8 mouse cellular contexts compared by ENCODE assay signal in the genomic region with DNA sequence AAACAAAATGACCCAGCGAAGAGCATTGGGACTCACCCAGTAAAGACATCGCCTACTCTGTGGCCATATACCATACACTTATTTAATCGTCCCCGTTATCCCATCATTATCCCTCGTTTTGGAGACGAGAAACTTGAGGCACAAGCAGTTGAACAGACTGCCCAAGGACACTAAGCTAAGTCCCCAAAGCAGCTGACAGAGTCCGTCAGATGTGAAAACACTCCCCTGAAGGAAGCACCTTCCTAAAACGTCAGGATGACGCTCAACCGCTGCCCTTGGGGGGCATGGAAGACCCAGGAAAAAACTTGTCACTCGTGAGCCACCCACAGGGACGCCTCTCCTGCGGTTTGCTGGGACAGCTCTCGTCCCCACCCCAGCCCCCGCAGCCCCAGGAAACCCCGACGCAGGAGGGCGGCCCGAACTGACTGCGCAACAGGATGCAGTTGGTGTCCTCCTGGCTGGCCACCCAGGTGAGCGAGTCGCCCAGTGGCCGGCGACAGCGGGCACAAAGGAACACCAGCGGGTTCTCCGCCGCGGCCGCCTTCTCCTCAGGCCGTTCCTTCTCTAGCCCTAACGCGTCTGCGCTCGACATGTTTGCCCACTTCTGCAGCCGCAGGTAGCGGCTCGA. TPM values are rescaled to one million over a fixed set of nuclear protein-coding genes. Genes with fewer than 3 reads are reported as not detected.
DNase-seq lines count a peak whose midpoint lies in the region; ATAC-seq and TF ChIP-seq lines count a peak whose summit lies in the region.

No protein-coding gene starts in this region.

- 5% methylated on average over 38 of the region's 38 CpGs for WGBS in heart, embryonic 14.5 days
- WGBS in bone marrow, adult 2 months, result 2% methylated on average over 38 of the region's 38 CpGs
- WGBS in hindbrain, embryonic 15.5 days, result 7% methylated on average over 38 of the region's 38 CpGs
- WGBS in midbrain, embryonic 12.5 days, result 6% methylated on average over 38 of the region's 38 CpGs

- TF ChIP-seq POLR2A in bone marrow, adult 2 months (IDR thresholded peaks at IDR 0.05; ENCODE audit: borderline replicate concordance, control insufficient read depth, low read depth, low read length), result 0 out of 2 replicates have a peak, but pooled peaks have one; percentile 3

- no peak for DNase-seq in heart, adult 9 months (ENCODE audit: low spot score in 2 of 2)
- no peak for DNase-seq in frontal cortex, postnatal 10 days (ENCODE audit: low spot score in 2 of 2)
- DNase-seq in thymus, postnatal 0 days (ENCODE audit: low spot score), result no peak
- no peak for DNase-seq in frontal cortex, postnatal 36 days (ENCODE audit: low spot score in 2 of 2)

- peak overlapping the region; percentile 90 for H3K4me2 ChIP-seq in heart, embryonic 14.5 days (ENCODE audit: low read length)
- peak overlapping the region; percentile 99 for H3K4me2 ChIP-seq in hindbrain, embryonic 15.5 days
- H3K4me2 ChIP-seq in midbrain, embryonic 12.5 days (replicated peaks), result peak overlapping the region; percentile 99

- H3K9me3 ChIP-seq in heart, embryonic 14.5 days (ENCODE audit: control insufficient read depth, low read length), result no peaks in the 10 kb centered on the region
- H3K9me3 ChIP-seq in hindbrain, embryonic 15.5 days, result no peaks in the 10 kb centered on the region
- 0 out of 2 replicates have a peak, but pooled peaks cover 4% of the 10 kb centered on the region for H3K9me3 ChIP-seq in midbrain, embryonic 12.5 days

- H3K27ac ChIP-seq in heart, embryonic 14.5 days (replicated peaks in 1 of 2; ENCODE audit: control insufficient read depth in 1 of 2, insufficient read depth in 1 of 2, low read depth in 2 of 2, low read length in 2 of 2), result no peak overlapping the region
- H3K27ac ChIP-seq in bone marrow, adult 2 months (ENCODE audit: control insufficient read depth, insufficient read depth, low read depth, low read length, poor library complexity), result peak overlapping the region; percentile 62
- H3K27ac ChIP-seq in hindbrain, embryonic 15.5 days (replicated peaks), result no peak overlapping the region
- H3K27ac ChIP-seq in midbrain, embryonic 12.5 days (replicated peaks), result peak overlapping the region; percentile 52; the same call in 1 of the 2 replicates

- no peak; the same call in 1 of the 2 replicates for TF ChIP-seq CTCF in bone marrow, adult 2 months (IDR thresholded peaks at IDR 0.05; ENCODE audit: control insufficient read depth, insufficient read depth, low read length)

- H3K27me3 ChIP-seq in heart, embryonic 14.5 days (ENCODE audit: control insufficient read depth, insufficient read depth, low read length), result no peaks in the 10 kb centered on the region
- H3K27me3 ChIP-seq in hindbrain, embryonic 15.5 days, result no peaks in the 10 kb centered on the region
- no peaks in the 10 kb centered on the region for H3K27me3 ChIP-seq in midbrain, embryonic 12.5 days

- peak overlapping the region; percentile 71 to 76 for H3K4me3 ChIP-seq in heart, embryonic 14.5 days (ENCODE audit: control insufficient read depth in 1 of 2, insufficient read depth in 1 of 2, low read depth in 1 of 2, low read length in 2 of 2)
- H3K4me3 ChIP-seq in bone marrow, adult 2 months (replicated peaks; ENCODE audit: control insufficient read depth, low read depth, low read length), result peak overlapping the region; percentile 88
- H3K4me3 ChIP-seq in hindbrain, embryonic 15.5 days, result peak overlapping the region; percentile 61
- peak overlapping the region; percentile 86 for H3K4me3 ChIP-seq in midbrain, embryonic 12.5 days

- H3K9ac ChIP-seq in heart, embryonic 14.5 days (ENCODE audit: low read length), result peak overlapping the region; percentile 81
- peak overlapping the region; percentile 54 for H3K9ac ChIP-seq in hindbrain, embryonic 15.5 days
- peak overlapping the region; percentile 74 for H3K9ac ChIP-seq in midbrain, embryonic 12.5 days (replicated peaks)

- peaks cover 0 to 10% of the 10 kb centered on the region in 2 experiments; a peak in 2 of 4 replicates for H3K4me1 ChIP-seq in heart, embryonic 14.5 days (ENCODE audit: control insufficient read depth in 2 of 2, insufficient read depth in 2 of 2, low read length in 2 of 2)
- no peaks in the 10 kb centered on the region for H3K4me1 ChIP-seq in bone marrow, adult 2 months (ENCODE audit: control insufficient read depth, insufficient read depth, low read length)
- peaks cover 14% of the 10 kb centered on the region for H3K4me1 ChIP-seq in hindbrain, embryonic 15.5 days (replicated peaks)
- peaks cover 13% of the 10 kb centered on the region for H3K4me1 ChIP-seq in midbrain, embryonic 12.5 days

- peaks cover 7% of the 10 kb centered on the region; the same call in 1 of the 2 replicates for H3K36me3 ChIP-seq in heart, embryonic 14.5 days (ENCODE audit: control insufficient read depth, insufficient read depth, low read length)
- no peaks in the 10 kb centered on the region for H3K36me3 ChIP-seq in hindbrain, embryonic 15.5 days
- peaks cover 16% of the 10 kb centered on the region for H3K36me3 ChIP-seq in midbrain, embryonic 12.5 days

- peak; percentile 2; the same call in 1 of the 2 replicates for ATAC-seq in heart, embryonic 14.5 days (ENCODE audit: insufficient number of reproducible peaks, insufficient read depth, low FRiP score, low read depth)
- ATAC-seq in hindbrain, embryonic 15.5 days (ENCODE audit: low FRiP score, low read depth), result peak; percentile 57; the same call in 1 of the 2 replicates
- peak; percentile 68 for ATAC-seq in midbrain, embryonic 12.5 days (ENCODE audit: low FRiP score, low read depth)

RNA-seq across cellular contexts. Expression of gene Mis18a, which starts 0.5 kb away (rescaled TPM):
- polyA plus RNA-seq in heart, embryonic 14.5 days (2014; fragmentation: Nextera tagmentation; extraction: Ambion mirVana), result 28.8 and 29.9 TPM in 2 replicates
- polyA plus RNA-seq in bone marrow, adult 2 months (2011; ENCODE audit: insufficient read depth, insufficient read length, low replicate concordance, missing spikeins), result 20.3 and 21.8 TPM in 2 replicates
- 30.1 and 30.3 TPM in 2 replicates for polyA plus RNA-seq in hindbrain, embryonic 15.5 days (2015; fragmentation: Nextera tagmentation; extraction: Ambion mirVana)
- 60.4 and 62.7 TPM in 2 replicates for polyA plus RNA-seq in midbrain, embryonic 12.5 days (2016; fragmentation: Nextera tagmentation; extraction: Ambion mirVana)
- polyA plus RNA-seq in thymus, postnatal 0 days (2015; fragmentation: Nextera tagmentation; extraction: Ambion mirVana), result 94.3 and 99.2 TPM in 2 replicates

RNA-seq across cellular contexts. Expression of gene Mrap, which starts 11.3 kb away (rescaled TPM):
- 37.6 and 38.2 TPM in 2 replicates for polyA plus RNA-seq in heart, embryonic 14.5 days (2014; fragmentation: Nextera tagmentation; extraction: Ambion mirVana)
- 8.2 and 8.5 TPM in 2 replicates for polyA plus RNA-seq in bone marrow, adult 2 months (2011; ENCODE audit: insufficient read depth, insufficient read length, low replicate concordance, missing spikeins)
- polyA plus RNA-seq in hindbrain, embryonic 15.5 days (2015; fragmentation: Nextera tagmentation; extraction: Ambion mirVana), result 0.30 and 0.52 TPM in 2 replicates
- polyA plus RNA-seq in midbrain, embryonic 12.5 days (2016; fragmentation: Nextera tagmentation; extraction: Ambion mirVana), result not detected in 2 replicates
- 1.8 and 1.9 TPM in 2 replicates for polyA plus RNA-seq in thymus, postnatal 0 days (2015; fragmentation: Nextera tagmentation; extraction: Ambion mirVana)

Comparison
In these comparisons a context has a peak if more than half of its experiments do, and no peak if none do; other contexts are left out.
1. ATAC-seq: peak in every context shown above with its lines; median percentile 68 in midbrain, embryonic 12.5 days; 57 in hindbrain, embryonic 15.5 days; 2 in heart, embryonic 14.5 days.
2. H3K27ac ChIP-seq: peak in bone marrow, adult 2 months (single experiment) and midbrain, embryonic 12.5 days (single experiment); none in heart, embryonic 14.5 days (0 of 2) and hindbrain, embryonic 15.5 days (single experiment).
3. Peak in every context shown above with its lines, with median percentiles within 50 percentile points of each other: H3K4me2 ChIP-seq, H3K4me3 ChIP-seq and H3K9ac ChIP-seq.